Mouse (Mus musculus) c-Kit-negative CD71-positive TER-119-positive erythroid progenitor cells, embryonic 14.5 days (primary cell): Measurements from ENCODE around the gene Spata31d1b.
"Not testable (repeated sequence)": the region's sequence is repeated elsewhere in the genome, so short reads cannot be mapped to it uniquely, and the experiment has no call there.

Source experiments
- DNase-seq: peaks from one replicate; pipeline ENCODE4 v3.0.0-alpha.2; 2013; ENCODE audit warnings: low read depth, low spot score

The Spata31d1b gene

GRCm38 (mm10) chr13:59711984-59712383 is at the start of gene Spata31d1b:
TSS of gene Spata31d1b (plus strand) at chr13:59712284.
- not testable (repeated sequence) for DNase-seq

GRCm38 (mm10) chr13:59663939-59664712 is 48.0 kb upstream of the Spata31d1b start:
- DNase-seq: no peak

GRCm38 (mm10) chr13:59667763-59668162 is 44.3 kb upstream of the Spata31d1b start:
- DNase-seq: no peak

GRCm38 (mm10) chr13:59668501-59669093 is 43.5 kb upstream of the Spata31d1b start:
- DNase-seq: peak; percentile 64

- no peak for DNase-seq
Measured at GRCm38 (mm10) chr13:59669946-59670345, 42.1 kb upstream of the Spata31d1b start.

- no peak for DNase-seq
Measured at GRCm38 (mm10) chr13:59671521-59671920, 40.6 kb upstream of the Spata31d1b start.

- DNase-seq: no peak
Measured at GRCm38 (mm10) chr13:59672248-59672647, 39.8 kb upstream of the Spata31d1b start.

- no peak for DNase-seq
Measured at GRCm38 (mm10) chr13:59673597-59673996, 38.5 kb upstream of the Spata31d1b start.

GRCm38 (mm10) chr13:59674215-59674614 is 37.9 kb upstream of the Spata31d1b start:
- DNase-seq: no peak

GRCm38 (mm10) chr13:59674761-59675150 is 37.3 kb upstream of the Spata31d1b start:
- peak; percentile 40 for DNase-seq

- peak; percentile 55 for DNase-seq
Measured at GRCm38 (mm10) chr13:59675151-59676011, 36.7 kb upstream of the Spata31d1b start, which contains the start of gene Golm1. TSS of gene Golm1 (minus strand) at chr13:59675811.

- DNase-seq: no peak
Measured at GRCm38 (mm10) chr13:59676316-59677229, 35.5 kb upstream of the Spata31d1b start.

GRCm38 (mm10) chr13:59679306-59679705 is 32.8 kb upstream of the Spata31d1b start:
- no peak for DNase-seq

GRCm38 (mm10) chr13:59679908-59680307 is 32.2 kb upstream of the Spata31d1b start:
- no peak for DNase-seq

- no peak for DNase-seq
Measured at GRCm38 (mm10) chr13:59682629-59683028, 29.5 kb upstream of the Spata31d1b start.

GRCm38 (mm10) chr13:59685236-59685635 is 26.8 kb upstream of the Spata31d1b start:
- no peak for DNase-seq

GRCm38 (mm10) chr13:59688338-59688770 is 23.7 kb upstream of the Spata31d1b start:
- no peak for DNase-seq

- DNase-seq: no peak
Measured at GRCm38 (mm10) chr13:59689313-59689712, 22.8 kb upstream of the Spata31d1b start.

- DNase-seq: no peak
Measured at GRCm38 (mm10) chr13:59689843-59690242, 22.2 kb upstream of the Spata31d1b start.

GRCm38 (mm10) chr13:59690576-59690975 is 21.5 kb upstream of the Spata31d1b start:
- DNase-seq: no peak

- no peak for DNase-seq
Measured at GRCm38 (mm10) chr13:59691478-59691877, 20.6 kb upstream of the Spata31d1b start.
